Mouse (Mus musculus) layer of hippocampus, adult 9-10 months (tissue): ENCODE measurements at regions not wholly inside any gene's neighbourhood (a gene's known extent, or its start where the extent isn't known, plus 50 kb on each side); places are given as distances from the start of the nearest gene placed in this dataset.

Experiments used
- DNase-seq: peaks from one replicate; pipeline ENCODE4 v3.0.0; 2022; ENCODE audit warnings: low spot score

DNA sequence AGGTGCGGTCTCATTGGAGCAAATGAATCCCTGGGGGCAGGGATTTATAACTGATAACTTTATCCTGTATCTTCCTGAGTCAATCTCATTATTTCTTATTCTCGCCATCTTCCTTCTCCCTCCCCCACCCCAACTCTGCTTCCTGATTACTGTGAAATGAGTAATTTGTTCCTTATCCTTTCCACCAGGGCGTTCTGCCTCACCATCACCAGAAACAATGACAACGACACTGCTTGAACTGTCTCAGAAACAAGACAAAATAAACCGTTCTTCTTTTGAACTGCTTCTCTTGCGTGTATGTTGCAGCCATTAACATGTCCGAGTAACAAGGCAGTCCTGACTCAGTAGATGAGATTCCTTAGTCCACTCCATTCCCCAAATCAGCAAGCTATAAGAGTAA is 246.0 kb upstream of the Trib2 start:
- no peak for DNase-seq

DNA sequence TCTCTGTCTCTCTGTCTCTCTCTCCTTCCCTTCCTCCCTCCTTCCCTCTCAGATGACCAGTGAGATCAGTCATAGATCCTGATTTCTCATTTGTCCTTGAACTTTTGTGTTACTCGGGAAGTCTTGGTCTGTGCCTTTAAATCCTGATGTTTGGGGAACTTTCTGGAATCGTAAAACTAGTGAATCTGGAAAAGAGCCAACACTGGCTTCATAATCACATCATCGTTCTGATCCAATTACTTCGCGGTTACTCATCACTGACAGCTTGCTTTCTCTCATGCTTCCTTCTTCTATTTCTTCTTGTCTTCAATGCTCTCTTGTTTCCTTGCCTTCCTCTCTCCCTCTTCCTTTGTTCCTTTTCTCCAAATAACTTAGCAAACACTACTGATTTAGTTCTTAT is 243.7 kb upstream of the Trib2 start:
- no peak for DNase-seq

DNA sequence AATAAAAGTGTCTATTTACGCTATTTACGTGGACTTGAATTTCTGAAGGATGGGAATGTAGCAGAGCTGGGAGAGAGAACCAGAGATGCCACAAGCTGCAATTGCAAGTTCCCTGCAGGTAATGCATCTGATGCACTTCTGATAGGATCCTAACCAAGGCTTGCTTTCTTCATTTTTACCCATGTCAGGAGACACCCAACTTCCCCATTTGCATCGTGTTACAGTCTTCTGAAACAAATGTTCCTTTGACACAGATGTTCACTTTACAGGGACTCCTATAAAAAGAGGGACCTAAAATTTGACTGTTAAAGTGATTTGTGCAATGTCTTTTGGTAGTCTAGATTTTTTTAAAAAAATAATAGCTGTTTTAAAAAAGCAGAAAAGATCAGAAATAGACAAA is 241.5 kb upstream of the Trib2 start:
- DNase-seq = no peak

DNA sequence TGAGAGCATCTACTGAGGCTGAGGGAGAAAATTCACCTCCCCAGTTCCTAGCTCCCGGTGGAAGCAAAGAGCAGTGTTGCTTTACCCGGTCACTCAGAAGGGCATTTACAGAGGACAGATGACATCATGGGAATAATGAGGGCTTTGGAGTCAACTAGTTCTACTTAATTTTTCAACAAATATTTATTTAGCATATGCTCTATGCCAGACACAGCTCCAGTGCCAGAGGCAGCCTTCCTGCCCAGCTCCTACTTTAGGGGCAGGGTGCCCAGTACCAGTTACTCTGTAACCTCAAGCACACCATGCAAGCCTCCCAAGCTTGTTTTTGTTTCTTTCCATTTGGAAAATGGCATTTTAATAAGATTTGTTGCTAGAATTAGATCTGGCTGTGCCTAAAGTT is 240.1 kb upstream of the Trib2 start:
- no peak for DNase-seq

DNA sequence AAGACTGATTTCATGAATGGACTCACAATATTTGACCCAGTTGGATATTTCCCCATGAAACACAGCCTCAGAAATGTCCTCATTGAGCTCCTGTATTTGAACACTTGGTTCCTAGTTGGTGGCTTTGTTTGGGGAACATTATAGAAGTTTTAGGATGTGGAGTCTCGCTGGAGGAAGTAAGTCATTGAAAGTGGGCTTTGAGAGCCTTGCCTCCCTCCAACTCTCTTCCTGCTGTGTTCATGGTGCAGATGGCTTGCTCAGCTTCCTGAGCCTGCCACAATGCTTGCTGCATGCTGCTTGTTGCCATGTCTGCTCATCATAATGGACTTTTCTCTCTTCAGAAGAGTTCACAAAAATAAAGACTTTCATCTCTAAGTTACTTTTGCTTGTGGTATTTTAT is 239.5 kb upstream of the Trib2 start:
- no peak for DNase-seq

DNA sequence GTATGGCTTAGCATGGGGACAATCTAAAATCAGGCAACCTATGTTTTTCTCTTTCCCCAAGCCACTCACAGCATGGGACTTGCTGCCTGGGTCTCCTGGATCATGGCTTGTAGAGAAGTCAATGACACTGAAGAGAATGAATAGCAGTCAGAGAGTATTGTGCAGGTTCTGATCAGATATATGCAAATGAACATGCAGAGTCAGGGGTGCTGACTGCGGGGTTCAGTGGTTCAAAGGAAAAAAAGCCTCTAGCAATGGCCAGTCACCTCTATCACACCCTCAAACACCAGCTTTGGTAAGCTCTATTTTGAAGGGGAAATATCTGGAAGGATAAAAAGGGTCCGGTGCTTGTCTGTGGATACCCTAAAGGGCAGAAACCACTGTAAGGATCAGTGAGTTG is 237.9 kb upstream of the Trib2 start:
- DNase-seq = no peak

DNA sequence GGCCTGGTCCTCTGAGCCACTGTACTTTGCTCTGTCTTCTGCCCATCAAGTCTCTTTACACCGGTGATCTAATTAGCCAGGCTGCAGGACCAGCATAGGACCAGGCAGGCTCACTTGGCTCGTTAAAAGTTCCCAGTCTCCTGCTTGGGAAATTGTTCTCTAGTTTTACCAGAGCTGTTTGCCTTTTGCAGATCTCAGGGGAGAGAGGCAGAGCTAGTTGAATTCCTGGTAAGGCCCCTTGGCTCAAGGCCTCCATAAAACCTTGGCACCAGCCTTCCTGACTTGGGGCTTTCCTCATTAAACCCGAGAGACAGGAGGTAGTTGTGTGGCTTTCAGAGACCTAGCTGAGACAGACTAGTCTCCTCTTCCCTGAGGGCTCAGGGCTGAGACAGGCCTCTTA is 237.0 kb upstream of the Trib2 start:
- DNase-seq = no peak

DNA sequence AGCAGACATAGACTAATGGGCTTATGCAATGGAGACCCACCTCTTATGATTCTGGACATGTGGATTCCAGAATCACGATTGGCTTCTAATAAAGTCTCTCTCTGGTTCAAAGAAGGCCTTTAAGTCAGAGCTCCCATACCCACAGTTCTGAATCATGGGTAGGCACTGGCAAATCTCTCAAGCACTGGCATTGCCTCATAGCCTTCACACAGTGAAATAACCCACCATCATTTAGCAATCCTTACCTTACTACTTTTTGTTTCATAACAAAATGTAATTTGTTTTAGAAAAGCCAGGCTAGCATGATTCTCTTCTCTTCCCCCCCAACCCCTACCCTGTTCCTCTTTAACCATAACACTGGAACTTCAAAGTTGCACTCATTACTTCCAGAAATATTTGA is 236.3 kb upstream of the Trib2 start:
- no peak for DNase-seq

DNA sequence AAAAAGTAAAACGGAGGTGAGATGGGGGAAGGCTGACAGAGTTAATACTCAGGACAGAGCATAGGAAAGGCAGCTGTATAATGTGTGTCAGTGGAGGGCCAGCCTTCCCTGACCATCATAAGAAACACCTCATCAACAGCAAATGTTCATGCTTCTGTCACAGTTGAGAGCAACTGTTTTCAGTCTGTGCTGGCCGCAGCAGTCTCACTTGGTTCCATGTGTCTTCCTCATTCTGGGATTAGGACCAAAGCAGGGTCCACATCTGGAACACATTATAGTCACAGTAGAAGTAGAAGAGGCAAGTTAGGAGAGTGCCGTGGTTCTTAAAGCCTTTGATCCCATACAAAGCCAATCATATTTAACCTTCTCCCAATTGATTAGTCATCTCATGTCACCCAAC is 235.6 kb upstream of the Trib2 start:
- no peak for DNase-seq

DNA sequence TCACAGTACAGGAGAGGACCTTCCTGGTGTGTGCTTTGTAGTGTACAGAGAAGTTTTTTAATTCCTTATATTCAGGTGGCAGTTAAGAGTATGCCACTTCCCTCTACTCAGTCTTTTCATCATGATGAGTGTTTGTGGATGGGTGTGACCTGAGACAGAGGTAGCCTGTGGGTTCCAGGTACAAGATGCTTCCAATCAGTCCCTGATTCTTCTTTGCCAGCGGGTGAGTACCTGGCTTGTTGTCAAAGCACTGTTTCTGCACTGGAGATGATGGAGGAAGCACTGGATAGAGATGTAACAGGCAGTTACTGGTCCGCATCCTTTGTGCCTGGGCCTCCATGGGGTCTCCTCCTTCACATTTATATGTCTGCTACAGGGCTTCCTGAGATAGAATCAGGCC is 234.7 kb upstream of the Trib2 start:
- DNase-seq = no peak

DNA sequence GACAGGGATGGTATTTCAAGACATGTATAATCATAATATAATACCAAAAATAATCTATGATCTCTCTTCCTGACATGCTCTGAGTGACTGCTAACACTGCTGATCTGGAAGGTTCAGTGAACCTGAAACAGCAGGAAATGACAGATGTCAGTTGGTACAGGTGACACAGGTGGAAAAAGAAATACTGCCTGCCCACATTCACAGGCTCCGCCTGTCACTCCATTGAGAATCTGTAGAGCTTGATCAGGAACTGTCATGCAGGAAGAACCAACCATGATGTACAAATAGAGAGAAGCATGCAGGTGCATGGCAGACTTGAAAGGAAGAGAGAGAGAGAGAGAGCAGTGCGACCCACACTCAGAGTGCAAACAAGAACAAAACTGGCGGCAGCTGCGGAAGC is 232.8 kb upstream of the Trib2 start:
- DNase-seq = no peak

DNA sequence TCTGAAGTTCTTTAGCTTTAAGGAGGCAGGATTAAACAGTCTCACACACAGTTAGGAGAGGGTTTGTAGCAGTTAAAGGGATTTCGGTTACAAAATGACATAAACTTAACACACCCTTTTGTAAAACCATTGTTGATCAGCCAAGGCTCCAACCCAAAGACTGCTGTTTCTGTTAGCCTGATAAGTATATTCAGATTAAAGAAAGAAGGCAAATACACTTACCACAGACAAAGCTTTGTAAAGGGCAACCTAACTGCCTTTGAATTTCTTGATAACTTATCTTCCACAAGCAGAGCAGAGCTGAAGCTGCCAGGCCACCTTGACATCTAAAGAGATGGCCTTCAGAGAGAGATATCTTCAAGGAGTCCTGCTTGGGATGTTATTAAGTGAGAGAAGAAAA is 229.9 kb upstream of the Trib2 start:
- no peak for DNase-seq

DNA sequence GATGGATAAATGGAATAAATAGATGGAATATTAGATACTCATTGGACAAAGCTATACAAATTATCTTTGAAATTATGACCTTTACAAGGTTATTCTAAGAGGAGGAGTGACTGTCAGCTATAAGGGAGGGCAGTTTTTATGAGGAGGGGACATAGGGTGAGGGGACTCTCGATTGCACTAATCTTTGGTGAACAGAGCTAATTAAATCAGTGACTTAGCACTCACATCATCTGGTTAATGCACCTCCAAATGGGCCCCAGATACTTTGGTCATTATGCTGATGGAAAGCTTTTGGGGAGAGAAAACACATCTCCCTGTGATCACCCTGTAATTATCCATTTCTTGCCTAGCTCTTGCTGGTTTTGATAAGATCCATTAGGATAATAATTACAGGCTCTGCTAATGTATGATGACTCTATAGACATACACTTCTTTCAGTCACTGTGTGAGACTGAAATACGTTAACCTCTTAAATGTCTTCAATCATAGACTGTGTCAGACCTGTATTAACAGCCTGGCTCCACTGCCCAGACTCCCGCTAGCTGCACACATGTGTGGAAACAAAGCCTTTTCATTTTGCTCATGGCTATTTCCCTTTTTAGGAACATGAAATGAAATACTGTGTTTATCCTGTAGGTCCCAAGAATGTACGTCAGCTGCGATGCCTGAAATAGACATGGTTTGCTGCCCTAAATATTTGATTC is 229.2 kb upstream of the Trib2 start:
- no peak for DNase-seq

DNA sequence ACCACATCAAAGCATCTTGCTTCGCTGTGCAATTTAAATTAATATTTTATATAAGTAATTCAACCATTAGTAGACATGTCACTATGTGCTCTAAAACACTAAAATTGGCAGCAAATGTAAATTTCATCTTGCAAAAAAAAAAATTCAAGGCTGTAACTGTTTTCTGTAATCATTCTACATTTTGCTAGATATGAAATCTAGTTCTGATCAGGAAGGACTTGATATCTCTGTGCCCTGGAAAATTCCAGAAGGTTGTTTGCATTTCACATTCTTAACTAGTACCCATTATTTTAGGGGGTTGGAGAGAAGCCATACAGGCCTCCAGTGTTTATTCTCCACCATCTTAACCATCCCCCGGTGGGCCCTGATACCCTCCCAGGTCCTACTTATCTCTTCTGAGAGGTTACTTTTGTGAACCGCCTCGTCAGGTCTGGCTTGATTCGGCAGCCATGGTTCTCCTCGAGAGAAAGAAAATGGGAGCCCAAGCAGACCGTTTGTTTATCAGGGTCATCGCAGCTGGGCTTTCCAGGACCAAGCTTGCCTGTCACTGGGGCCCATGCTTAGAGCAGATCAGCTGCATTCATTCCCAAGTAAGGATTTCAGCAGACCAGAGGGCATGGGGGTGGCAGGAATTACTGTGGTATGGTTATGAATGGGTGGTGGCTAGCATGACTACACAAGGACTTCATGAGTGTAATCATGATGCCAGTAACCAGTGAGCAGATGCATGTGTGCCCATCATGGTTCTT is 226.9 kb upstream of the Trib2 start:
- DNase-seq = no peak

DNA sequence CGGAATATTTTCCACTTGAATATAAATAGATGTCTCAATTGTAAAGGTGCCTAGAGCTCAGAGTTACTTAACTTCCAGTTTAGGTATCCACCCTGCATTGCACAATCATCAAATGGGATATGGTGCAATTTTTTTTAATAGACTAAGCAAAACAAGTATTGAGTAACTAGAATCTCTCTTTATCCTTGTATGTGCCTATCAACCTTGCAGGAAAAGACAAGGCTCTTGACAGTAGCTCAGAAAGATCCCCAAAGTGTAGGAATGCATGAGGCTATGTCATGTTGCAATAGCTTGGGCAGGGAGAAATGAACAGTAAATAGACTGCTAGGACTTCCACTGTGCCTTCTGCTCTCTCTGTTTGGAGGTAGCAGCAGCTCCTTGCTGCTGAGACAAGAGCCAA is 225.6 kb upstream of the Trib2 start:
- DNase-seq = no peak

DNA sequence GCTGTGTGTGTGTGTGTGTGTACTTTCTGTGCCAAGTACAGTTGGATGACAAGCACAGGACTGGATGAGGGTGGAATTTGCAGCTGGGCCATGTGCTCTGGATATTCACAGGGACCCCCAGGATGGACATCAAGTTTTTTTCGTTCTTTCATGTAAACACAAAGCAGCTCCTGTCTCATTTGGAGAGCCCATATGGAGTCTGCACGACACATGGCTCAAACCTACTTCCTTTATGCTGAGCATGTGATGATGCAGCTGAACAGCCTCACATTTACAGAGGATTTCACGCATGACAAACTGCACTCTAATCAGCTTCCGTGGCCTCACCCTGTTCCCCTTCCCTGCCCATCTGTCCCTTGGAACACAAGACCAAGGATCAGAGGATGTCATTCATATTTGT is 224.4 kb upstream of the Trib2 start:
- DNase-seq = no peak

DNA sequence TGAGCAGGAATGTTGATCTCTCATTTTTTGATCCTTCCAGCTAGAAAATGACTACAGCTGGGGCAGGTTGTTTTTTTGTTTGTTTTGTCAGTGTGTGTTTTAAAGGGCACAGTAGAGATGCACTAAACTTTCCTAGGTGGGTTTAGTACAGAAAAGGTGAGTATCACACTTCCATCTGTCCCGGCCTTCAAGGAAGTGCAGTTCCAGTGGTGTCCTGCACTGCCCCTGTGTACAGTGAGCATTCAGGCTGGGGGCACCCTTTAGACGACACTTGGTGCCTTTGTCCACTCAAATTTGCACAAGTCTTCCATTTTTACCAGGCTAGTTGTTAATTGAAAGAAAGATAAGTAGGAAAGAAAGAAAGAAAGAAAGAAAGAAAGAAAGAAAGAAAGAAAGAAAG is 218.8 kb upstream of the Trib2 start:
- DNase-seq = no peak

DNA sequence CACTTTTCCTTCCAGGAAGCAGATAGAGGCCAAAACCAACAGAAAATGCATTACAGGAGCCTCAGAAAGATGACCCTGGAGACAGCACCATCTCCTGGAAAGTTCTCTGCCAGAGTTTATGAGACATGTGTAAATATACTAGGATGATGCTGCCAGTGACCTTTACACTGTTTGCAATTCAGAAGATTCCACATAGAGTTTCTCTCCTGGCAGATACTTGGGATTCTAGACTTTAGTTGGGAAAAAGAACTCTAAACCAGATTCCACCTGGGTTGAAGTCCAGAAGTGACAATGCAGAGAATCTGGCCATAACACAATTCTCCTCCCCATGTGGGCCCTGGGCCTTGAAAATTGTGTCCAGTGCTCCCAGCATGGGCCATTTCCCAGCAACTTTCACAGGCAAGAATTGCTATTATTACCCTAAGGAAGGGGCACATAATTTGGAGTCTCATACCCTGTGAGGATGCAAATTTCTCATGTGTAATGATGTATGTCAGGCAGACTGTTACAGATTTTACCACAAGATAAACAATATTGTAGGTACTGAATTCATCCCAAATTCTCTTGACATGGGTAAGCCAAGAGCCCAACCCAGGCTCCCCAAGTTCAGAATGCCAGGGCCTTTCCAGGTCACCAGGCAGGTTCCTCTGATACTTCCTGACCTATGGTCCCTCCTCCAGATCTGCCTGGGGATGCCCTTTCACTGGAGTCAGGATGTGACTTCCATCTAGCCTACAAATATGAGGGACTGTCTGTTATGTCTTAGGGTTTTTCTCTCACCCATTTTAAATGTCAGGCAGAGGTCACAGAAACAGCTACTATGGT is 218.2 kb upstream of the Trib2 start:
- DNase-seq = no peak

DNA sequence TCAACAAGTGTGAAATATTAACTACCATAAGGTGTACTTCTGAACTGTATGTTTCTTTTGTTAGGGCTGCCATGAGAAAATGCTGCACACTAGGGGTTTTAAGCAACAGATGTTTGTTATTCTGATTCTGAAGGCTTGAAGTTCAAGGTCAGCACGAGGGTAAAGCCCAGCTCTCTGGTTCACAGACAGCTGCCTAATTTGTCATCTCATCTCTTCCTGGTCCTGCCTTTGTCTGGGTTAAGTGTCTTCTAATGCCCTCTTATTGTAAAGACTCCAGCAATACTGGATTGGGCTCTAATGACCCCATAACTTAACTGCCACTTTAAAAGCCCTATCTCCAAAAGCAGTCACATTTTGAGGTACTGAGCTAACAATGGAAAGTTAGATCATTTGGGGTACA is 209.9 kb upstream of the Trib2 start:
- DNase-seq = no peak

DNA sequence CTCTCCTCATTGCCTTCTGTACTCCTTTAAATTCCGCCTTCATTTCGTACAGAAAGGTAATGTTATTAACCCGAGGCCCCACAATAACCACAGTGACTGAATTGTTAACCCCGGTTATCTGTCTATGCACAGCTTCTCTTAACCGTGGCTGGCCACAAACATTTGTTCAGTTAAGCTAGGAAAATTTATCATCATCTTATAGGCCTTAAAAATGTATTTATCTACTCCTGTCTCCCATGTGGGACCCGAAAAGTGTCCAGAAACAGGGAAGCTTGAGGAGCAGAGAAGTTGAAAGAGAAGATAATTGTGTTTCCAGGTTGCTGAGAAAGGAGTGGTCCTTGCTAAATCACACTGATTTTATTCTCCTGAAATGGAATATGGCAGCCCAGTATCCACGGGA is 206.6 kb upstream of the Trib2 start:
- no peak for DNase-seq

DNA sequence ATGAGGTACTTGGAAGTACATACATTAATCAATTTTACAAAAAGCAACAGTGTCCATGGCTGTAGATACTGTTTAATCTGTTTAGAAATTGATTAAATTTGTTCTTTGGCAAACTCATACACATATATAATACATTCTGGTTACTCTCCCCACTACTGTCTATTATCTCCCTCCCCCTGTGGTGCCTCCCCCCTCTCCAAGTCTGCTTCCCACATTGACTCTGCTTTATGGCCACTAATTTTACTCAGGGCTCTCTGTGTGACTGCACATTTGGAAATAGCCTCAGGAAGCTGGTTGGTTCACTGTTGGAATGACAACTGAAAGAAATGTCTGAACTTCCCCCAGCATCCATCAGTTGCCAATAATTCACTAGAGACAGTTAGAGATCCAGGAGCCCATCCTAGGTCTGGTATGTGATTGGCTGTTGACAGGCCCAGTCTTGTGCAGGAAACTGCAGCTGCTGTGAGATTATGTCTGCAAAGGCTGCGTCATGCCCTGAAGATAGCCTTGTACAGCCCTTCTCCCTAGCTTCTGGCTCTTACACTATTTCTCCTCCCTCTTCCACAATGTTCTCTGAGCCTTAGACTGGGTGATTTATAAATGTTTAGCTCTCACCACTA is 204.6 kb upstream of the Trib2 start:
- no peak for DNase-seq

DNA sequence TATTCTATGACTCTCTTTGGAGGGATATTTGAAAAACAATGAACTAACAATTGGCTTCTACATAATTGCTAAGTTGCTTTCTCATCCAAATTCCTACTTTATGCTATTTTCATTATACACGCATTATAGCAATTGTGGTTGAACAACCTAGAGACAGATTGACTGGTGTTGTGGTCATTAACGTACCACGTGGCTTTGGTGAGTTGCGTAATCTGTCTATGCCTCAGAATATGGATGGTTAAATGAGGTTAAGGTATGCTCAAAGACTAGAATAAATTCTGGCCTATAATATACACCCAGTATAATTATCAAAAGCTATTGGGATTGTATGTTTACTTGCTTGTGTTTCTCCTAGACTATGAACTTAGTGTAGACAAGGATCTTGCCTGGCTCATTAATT is 201.5 kb upstream of the Trib2 start:
- DNase-seq = no peak

DNA sequence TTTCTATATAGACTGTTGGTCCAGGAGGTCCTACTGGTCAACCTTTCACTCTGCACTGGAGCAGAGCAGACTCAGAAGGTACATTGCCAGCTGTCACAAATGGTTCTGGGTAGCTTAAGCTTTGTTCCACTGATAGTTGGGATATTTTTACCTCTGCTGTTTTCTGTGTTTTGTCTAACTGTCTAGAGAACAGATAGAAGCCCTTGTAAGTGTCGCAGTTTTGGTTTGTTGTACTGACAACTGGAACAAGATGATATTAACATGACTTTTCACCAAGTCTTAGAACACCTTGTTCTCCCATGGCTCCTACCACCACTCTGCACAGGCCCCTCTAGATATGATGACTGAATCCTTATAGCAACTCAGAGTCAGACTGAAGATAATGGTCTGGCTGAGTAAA is 199.9 kb upstream of the Trib2 start:
- DNase-seq = no peak
